Mouse (Mus musculus) liver, postnatal 0 days (tissue): Measurements from ENCODE around the gene Ubac2. TPM values are rescaled to one million over a fixed set of nuclear protein-coding genes. Genes with fewer than 3 reads are reported as not detected.
A peak's percentile ranks its signal among the peaks of the same experiment; 100 is the strongest.

ENCODE experiments used
- ATAC-seq: fragments of 200-750 bp; cut with Nextera tagmentation; 2 replicates; pipeline ENCODE4 v1.8.0; 2017; ENCODE audit warnings: mild to moderate bottlenecking, moderate library complexity
- DNase-seq: peaks from one replicate; pipeline ENCODE4 v3.0.0-alpha.2; 2016
- H3K27ac ChIP-seq: fragments of 300-500 bp; sonication (generic); 2 replicates; pipeline ENCODE4 v1.5.1; 2014; ENCODE audit warnings: antibody characterized with exemption, moderate library complexity, mild to moderate bottlenecking, low read depth
- H3K27me3 ChIP-seq: fragments of 300-500 bp; sonication (generic); 2 replicates; pipeline ENCODE4 v1.6.1; 2014; ENCODE audit warnings: low read length, control low read depth, mixed read lengths; ENCODE audit not compliant: insufficient read depth
- H3K36me3 ChIP-seq: fragments of 300-500 bp; sonication (generic); replicated peaks from 2 replicates; pipeline ENCODE4 v1.6.1; 2014; ENCODE audit warnings: mild to moderate bottlenecking, control low read depth, low read length, moderate library complexity, mixed read lengths; ENCODE audit not compliant: insufficient read depth
- H3K4me1 ChIP-seq: fragments of 300-500 bp; sonication (generic); 2 replicates; pipeline ENCODE4 v1.6.1; 2014; ENCODE audit warnings: antibody characterized with exemption, mild to moderate bottlenecking, control low read depth; ENCODE audit not compliant: insufficient read depth
- H3K4me2 ChIP-seq: fragments of 300-500 bp; sonication (generic); 2 replicates; pipeline ENCODE4 v1.6.1; 2014; ENCODE audit warnings: low read depth, mild to moderate bottlenecking, low read length, moderate library complexity, mixed read lengths
- H3K4me3 ChIP-seq: fragments of 300-500 bp; sonication (generic); 2 replicates; pipeline ENCODE4 v1.5.1; 2014; ENCODE audit warnings: low read depth, low read length
- H3K9ac ChIP-seq: fragments of 300-500 bp; sonication (generic); replicated peaks from 2 replicates; pipeline ENCODE4 v1.6.1; 2014; ENCODE audit warnings: mild to moderate bottlenecking, moderate library complexity
- H3K9me3 ChIP-seq: fragments of 300-500 bp; sonication (generic); 2 replicates; pipeline ENCODE4 v1.6.1; 2016; ENCODE audit warnings: mild to moderate bottlenecking, control low read depth, low read length, mixed read lengths
- CTCF ChIP-seq: sonication (generic); IDR thresholded peaks from 2 replicates; pipeline ENCODE4 v1.5.1; 2016; ENCODE audit warnings: antibody characterized with exemption, low read depth
- EP300 ChIP-seq: IDR thresholded peaks from 2 replicates; pipeline ENCODE4 v1.6.1; 2016; ENCODE audit warnings: antibody characterized with exemption, low read depth, mild to moderate bottlenecking
- WGBS: fragments of 180-500 bp; shearing (Covaris S2); extraction: QIAGEN DNeasy Blood & Tissue Kit; methylation state at CpG from one replicate; pipeline ENCODE4 v1.1.7; 2014; ENCODE audit not compliant: insufficient replicate concordance; 5-methylcytosine and 5-hydroxymethylcytosine counted together
- polyA plus RNA-seq: library from polyadenylated mRNA; unstranded; fragments of >200 nt; fragmentation: Nextera tagmentation; extraction: Ambion mirVana; gene quantifications from 2 replicates; pipeline ENCODE4 v1.2.1, GENCODE M21; 2015

Gene Ubac2
- polyA plus RNA-seq, 1 experiment from 2014 or later: 27.4 TPM

DNA sequence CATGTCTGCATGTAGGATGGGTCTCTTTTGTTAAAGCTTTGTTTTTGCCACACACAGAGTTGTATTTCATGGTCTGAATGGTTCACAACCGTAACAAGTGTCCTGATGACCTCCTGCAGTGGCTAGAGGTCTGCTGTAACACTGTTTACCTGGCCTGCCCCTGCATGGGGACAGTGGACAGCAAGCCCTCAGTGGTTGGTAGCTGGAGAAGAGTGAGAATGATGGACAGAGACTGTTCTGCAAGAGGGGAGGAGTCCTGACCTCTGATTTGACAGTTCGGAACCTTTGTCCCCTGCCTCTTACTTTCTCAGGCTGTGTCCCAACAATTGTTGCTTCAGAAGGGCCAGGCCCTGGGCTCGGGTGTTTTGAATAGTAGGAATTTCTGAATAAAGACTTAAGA, 39.8 kb downstream of the Ubac2 start:
- TF ChIP-seq EP300 (no peak), CTCF (no peak)
- ATAC-seq: peak; percentile 90
- no peak overlapping the region for H3K4me2 ChIP-seq
- H3K9me3 ChIP-seq: no peaks in the 10 kb centered on the region
- no peak overlapping the region for H3K4me3 ChIP-seq
- no peak for DNase-seq
- H3K36me3 ChIP-seq: peaks cover 5% of the 10 kb centered on the region; the same call in 1 of the 2 replicates
- WGBS: 49% methylated on average over 3 of the region's 3 CpGs
- no peaks in the 10 kb centered on the region for H3K27me3 ChIP-seq
- H3K27ac ChIP-seq: no peak overlapping the region
- 0 out of 2 replicates have a peak, but pooled peaks cover 2% of the 10 kb centered on the region for H3K4me1 ChIP-seq
- H3K9ac ChIP-seq: no peak overlapping the region

DNA sequence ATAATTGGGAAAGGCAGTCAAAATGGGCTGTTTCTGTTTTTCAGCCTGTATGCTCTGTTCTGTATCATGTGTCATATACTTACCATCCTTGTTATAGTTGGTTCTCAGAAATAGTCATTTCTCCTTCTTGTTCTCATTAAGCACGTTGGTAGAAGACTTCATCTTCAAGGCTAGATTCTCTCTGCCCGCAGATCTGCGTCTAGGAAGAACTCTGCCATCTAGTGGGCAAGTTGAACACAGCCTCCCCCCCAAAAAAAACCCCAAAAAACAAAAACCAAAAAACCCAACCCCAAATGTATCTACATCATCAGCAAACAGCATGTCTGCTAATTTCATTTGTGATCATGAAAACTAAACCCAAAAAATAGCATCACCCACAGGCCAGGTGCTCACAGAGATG, 41.3 kb downstream of the Ubac2 start:
- peaks cover 5% of the 10 kb centered on the region; the same call in 1 of the 2 replicates for H3K36me3 ChIP-seq
- peak; percentile 11 for DNase-seq
- no peak overlapping the region for H3K27ac ChIP-seq
- H3K4me3 ChIP-seq: no peak overlapping the region
- 9% methylated on average over 3 of the region's 3 CpGs for whole genome bisulfite sequencing
- H3K4me1 ChIP-seq: 0 out of 2 replicates have a peak, but pooled peaks cover 2% of the 10 kb centered on the region
- no peak overlapping the region for H3K4me2 ChIP-seq
- TF ChIP-seq EP300 (no peak), CTCF (peak; percentile 71)
- H3K9me3 ChIP-seq: no peaks in the 10 kb centered on the region
- no peak overlapping the region for H3K9ac ChIP-seq
- no peak for ATAC-seq
- no peaks in the 10 kb centered on the region for H3K27me3 ChIP-seq

DNA sequence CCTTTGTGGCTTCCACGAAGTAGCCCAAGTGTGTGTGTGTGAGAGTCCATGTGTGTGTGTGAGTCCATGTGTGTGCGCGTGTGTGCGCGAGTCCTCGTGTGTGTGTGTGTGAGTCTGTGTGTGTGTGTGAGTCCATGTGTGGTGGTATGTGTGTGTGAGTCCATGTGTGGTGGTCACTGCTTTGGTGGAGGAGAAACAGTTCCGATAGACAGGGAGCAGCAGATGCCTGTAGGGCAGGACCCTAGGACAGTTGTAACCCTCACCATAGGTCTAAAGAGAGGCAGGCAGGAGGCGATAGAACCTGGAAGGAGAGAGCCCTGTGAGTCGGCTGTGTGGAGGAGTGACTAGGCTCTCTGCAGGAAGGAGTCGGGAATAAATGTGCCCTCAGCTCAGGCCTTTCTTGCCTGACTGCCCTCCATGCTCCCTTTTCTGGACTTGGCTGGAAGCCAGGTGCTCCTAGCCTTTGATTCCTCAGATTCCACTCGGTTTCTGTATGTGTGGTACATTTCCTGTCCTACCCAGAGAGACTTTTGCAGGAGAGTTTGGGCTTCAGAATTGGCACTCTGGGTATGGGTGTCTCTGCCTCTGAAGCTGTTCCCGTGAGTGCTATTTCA, 42.2 kb downstream of the Ubac2 start:
- no peaks in the 10 kb centered on the region for H3K9me3 ChIP-seq
- 78% methylated on average over 12 of the region's 12 CpGs for WGBS
- no peak overlapping the region for H3K4me2 ChIP-seq
- no peak overlapping the region for H3K27ac ChIP-seq
- TF ChIP-seq CTCF (no peak), EP300 (no peak)
- H3K4me1 ChIP-seq: 0 out of 2 replicates have a peak, but pooled peaks cover 2% of the 10 kb centered on the region
- no peak overlapping the region; the same call in 1 of the 2 replicates for H3K9ac ChIP-seq
- no peak overlapping the region for H3K4me3 ChIP-seq
- DNase-seq (peak; percentile 22), ATAC-seq (no peak)
- peaks cover 5% of the 10 kb centered on the region; the same call in 1 of the 2 replicates for H3K36me3 ChIP-seq
- H3K27me3 ChIP-seq: no peaks in the 10 kb centered on the region

DNA sequence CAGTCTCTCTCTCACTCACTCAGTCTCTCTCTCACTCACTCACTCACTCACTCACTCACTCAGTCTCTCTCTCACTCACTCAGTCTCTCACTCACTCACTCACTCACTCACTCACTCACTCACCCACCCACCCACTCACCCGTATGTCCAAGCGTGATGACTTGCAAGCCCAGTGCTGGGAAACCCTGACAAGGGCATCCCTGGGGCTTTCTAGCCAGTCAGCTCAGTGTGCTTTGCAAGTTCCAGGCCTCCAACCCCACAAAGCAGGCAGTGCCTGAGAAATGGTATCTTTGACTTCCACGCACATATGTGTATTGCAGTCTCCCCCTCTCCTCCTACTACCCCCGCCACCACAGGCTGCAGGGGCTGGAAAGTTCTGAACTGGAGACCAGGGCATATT, 43.6 kb downstream of the Ubac2 start:
- no peaks in the 10 kb centered on the region for H3K9me3 ChIP-seq
- TF ChIP-seq CTCF (no peak), EP300 (no peak)
- no peaks in the 10 kb centered on the region for H3K27me3 ChIP-seq
- DNase-seq: peak; percentile 11
- no peak overlapping the region for H3K4me3 ChIP-seq
- ATAC-seq: no peak
- no peak overlapping the region for H3K27ac ChIP-seq
- H3K4me1 ChIP-seq: 0 out of 2 replicates have a peak, but pooled peaks cover 2% of the 10 kb centered on the region
- no peak overlapping the region for H3K9ac ChIP-seq
- H3K36me3 ChIP-seq: 0 out of 2 replicates have a peak, but pooled peaks cover 5% of the 10 kb centered on the region
- no peak overlapping the region for H3K4me2 ChIP-seq
- WGBS: 72% methylated on average over 4 of the region's 4 CpGs

DNA sequence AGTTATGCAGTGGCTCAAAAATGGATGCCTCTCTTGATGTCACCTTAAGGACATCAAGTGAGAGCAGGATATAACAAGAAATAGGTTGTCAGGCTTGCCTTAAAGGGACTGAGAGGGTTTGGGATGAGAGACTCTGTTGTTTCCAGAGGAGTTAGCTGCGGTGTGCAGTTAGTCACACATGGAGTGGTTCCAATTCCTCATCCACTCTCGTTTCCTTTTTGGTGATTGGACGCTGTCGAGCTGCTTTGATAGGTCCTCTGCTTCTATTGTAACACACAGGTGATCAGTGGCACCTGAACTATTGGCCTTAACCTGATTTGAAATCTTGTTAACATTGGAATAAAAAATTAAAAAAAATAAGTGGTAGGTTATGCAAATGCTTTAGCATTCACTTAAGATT, 44.3 kb downstream of the Ubac2 start:
- H3K4me3 ChIP-seq: no peak overlapping the region
- no peaks in the 10 kb centered on the region for H3K9me3 ChIP-seq
- no peak overlapping the region for H3K4me2 ChIP-seq
- TF ChIP-seq EP300 (no peak), CTCF (no peak)
- 80% methylated on average over 4 of the region's 4 CpGs for WGBS
- ATAC-seq (no peak), DNase-seq (peak; percentile 7)
- H3K27me3 ChIP-seq: no peaks in the 10 kb centered on the region
- 0 out of 2 replicates have a peak, but pooled peaks cover 2% of the 10 kb centered on the region for H3K36me3 ChIP-seq
- H3K27ac ChIP-seq: no peak overlapping the region
- H3K9ac ChIP-seq: no peak overlapping the region
- 0 out of 2 replicates have a peak, but pooled peaks cover 2% of the 10 kb centered on the region for H3K4me1 ChIP-seq

DNA sequence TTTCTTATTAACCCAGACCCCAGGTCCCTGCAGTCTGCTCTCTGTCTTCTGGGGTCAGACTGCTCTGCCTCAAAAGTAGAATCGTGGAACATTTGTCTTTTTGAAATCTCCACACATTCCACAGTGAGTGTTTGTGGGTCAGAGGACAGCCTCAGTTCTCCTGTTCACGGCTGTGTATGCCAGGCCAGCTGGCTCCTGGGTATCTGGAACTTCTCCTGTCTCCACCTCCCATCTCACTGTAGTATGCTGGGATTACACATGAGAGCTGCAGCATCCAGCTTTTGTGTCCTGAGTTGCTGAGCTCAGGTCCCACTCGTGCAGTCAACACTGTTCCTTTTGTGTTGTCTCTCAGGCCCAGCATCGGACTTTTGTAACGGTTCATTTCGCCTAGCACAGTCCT, 46.5 kb downstream of the Ubac2 start:
- TF ChIP-seq EP300 (no peak), CTCF (no peak)
- no peak; the same call in 1 of the 2 replicates for ATAC-seq
- Histone ChIP-seq H3K36me3 (0 out of 2 replicates have a peak, but pooled peaks cover 2% of the 10 kb centered on the region), H3K27ac (no peak overlapping the region), H3K9ac (no peak overlapping the region), H3K9me3 (no peaks in the 10 kb centered on the region), H3K27me3 (no peaks in the 10 kb centered on the region), H3K4me2 (no peak overlapping the region), H3K4me1 (peaks cover 7% of the 10 kb centered on the region), H3K4me3 (no peak overlapping the region)
- peak; percentile 10 for DNase-seq
- 80% methylated on average over 6 of the region's 6 CpGs for WGBS
